Mouse (Mus musculus) kidney, postnatal 0 days (tissue): Measurements from ENCODE around the gene Gm10382. TPM values are rescaled to one million over a fixed set of nuclear protein-coding genes. Genes with fewer than 3 reads are reported as not detected.
"Not testable (repeated sequence)": the region's sequence is repeated elsewhere in the genome, so short reads cannot be mapped to it uniquely, and the experiment has no call there.

Experiments
- ATAC-seq: fragments of 200-750 bp; cut with Nextera tagmentation; replicated peaks from 2 replicates; pipeline ENCODE4 v1.8.0; 2017; ENCODE audit warnings: low read depth, moderate number of reproducible peaks, moderate TSS enrichment, moderate library complexity; ENCODE audit not compliant: low FRiP score
- DNase-seq: peaks from one replicate; pipeline ENCODE4 v3.0.0-alpha.2; 2016; ENCODE audit warnings: low spot score
- H3K27ac ChIP-seq: fragments of 300-500 bp; sonication (generic); 2 replicates; pipeline ENCODE4 v1.5.1; 2014; ENCODE audit warnings: mild to moderate bottlenecking
- H3K27me3 ChIP-seq: fragments of 300-500 bp; sonication (generic); 2 replicates; pipeline ENCODE4 v1.6.1; 2014; ENCODE audit warnings: low read length, mixed read lengths; ENCODE audit not compliant: insufficient read depth
- H3K36me3 ChIP-seq: fragments of 300-500 bp; sonication (generic); 2 replicates; pipeline ENCODE4 v1.6.1; 2014; ENCODE audit warnings: low read length, mixed read lengths; ENCODE audit not compliant: insufficient read depth
- H3K4me1 ChIP-seq: fragments of 300-500 bp; sonication (generic); replicated peaks from 2 replicates; pipeline ENCODE4 v1.6.1; 2014; ENCODE audit warnings: antibody characterized with exemption, low read length, mixed read lengths; ENCODE audit not compliant: insufficient read depth
- H3K4me2 ChIP-seq: fragments of 300-500 bp; sonication (generic); 2 replicates; pipeline ENCODE4 v1.6.1; 2014; ENCODE audit warnings: mild to moderate bottlenecking, low read length, moderate library complexity, mixed read lengths
- H3K4me3 ChIP-seq: fragments of 300-500 bp; sonication (generic); replicated peaks from 2 replicates; pipeline ENCODE4 v1.5.1; 2014; ENCODE audit warnings: low read depth, low read length
- H3K9ac ChIP-seq: fragments of 300-500 bp; sonication (generic); 2 replicates; pipeline ENCODE4 v1.6.1; 2014; ENCODE audit warnings: low read depth, low read length
- H3K9me3 ChIP-seq: fragments of 300-500 bp; sonication (generic); replicated peaks from 2 replicates; pipeline ENCODE4 v1.6.1; 2016; ENCODE audit warnings: low read length, inconsistent platforms, mixed read lengths
- CTCF ChIP-seq: IDR thresholded peaks from 2 replicates; pipeline ENCODE4 v1.5.1; 2016; ENCODE audit warnings: antibody characterized with exemption, low read depth, mild to moderate bottlenecking, moderate library complexity
- WGBS: fragments of 180-500 bp; shearing (Covaris S2); extraction: QIAGEN DNeasy Blood & Tissue Kit; methylation state at CpG from one replicate; pipeline ENCODE4 v1.1.7; 2014; 5-methylcytosine and 5-hydroxymethylcytosine counted together
- polyA plus RNA-seq: library from polyadenylated mRNA; unstranded; fragments of >200 nt; fragmentation: Nextera tagmentation; extraction: Ambion mirVana; gene quantifications from 2 replicates; pipeline ENCODE4 v1.2.1, GENCODE M21; 2015

Gene Gm10382
- polyA plus RNA-seq, 1 experiment from 2014 or later = 0.74 TPM

- no peak for DNase-seq
- 73% methylated on average over 8 of the region's 8 CpGs for WGBS
- H3K4me1 ChIP-seq = peaks cover under 1% of the 10 kb centered on the region; the same call in 1 of the 2 replicates
These were observed 3.7 kb upstream of the Gm10382 start for GRCm38 (mm10) chr5:125385215-125385940.

GRCm38 (mm10) chr5:125387295-125387694 lies 1.8 kb upstream of the Gm10382 start:
- not testable (repeated sequence) for H3K27ac ChIP-seq, H3K27me3 ChIP-seq, DNase-seq, ATAC-seq, H3K4me1 ChIP-seq, H3K9ac ChIP-seq, H3K4me3 ChIP-seq, H3K9me3 ChIP-seq, H3K4me2 ChIP-seq, H3K36me3 ChIP-seq
- 83% methylated on average over 4 of the region's 6 CpGs for WGBS

More at GRCm38 (mm10) chr5:125385215-125385940, 3.7 kb upstream of the Gm10382 start:
- TF ChIP-seq CTCF = peak; percentile 11; the same call in 1 of the 2 replicates
- Histone ChIP-seq H3K36me3 (peaks cover 7% of the 10 kb centered on the region), H3K4me3 (no peak overlapping the region; the same call in 1 of the 2 replicates), H3K27me3 (no peaks in the 10 kb centered on the region), H3K9me3 (no peaks in the 10 kb centered on the region), H3K9ac (no peak overlapping the region), H3K4me2 (peak overlapping the region; percentile 23), H3K27ac (no peak overlapping the region)
- ATAC-seq = no peak

- ATAC-seq (no peak), DNase-seq (no peak)
- H3K27me3 ChIP-seq = no peaks in the 10 kb centered on the region
- peak overlapping the region; percentile 100 for H3K4me3 ChIP-seq
- no peak for TF ChIP-seq CTCF
- peak overlapping the region; percentile 98 for H3K27ac ChIP-seq
- peak overlapping the region; percentile 100 for H3K9ac ChIP-seq
- 15% methylated on average over 13 of the region's 13 CpGs for WGBS
- H3K4me2 ChIP-seq = peak overlapping the region; percentile 94
- H3K4me1 ChIP-seq = peaks cover 10% of the 10 kb centered on the region
- H3K9me3 ChIP-seq = no peaks in the 10 kb centered on the region
- H3K36me3 ChIP-seq = peaks cover 7% of the 10 kb centered on the region
These were observed 597 bp upstream of the Gm10382 start for GRCm38 (mm10) chr5:125388358-125389092.

DNA sequence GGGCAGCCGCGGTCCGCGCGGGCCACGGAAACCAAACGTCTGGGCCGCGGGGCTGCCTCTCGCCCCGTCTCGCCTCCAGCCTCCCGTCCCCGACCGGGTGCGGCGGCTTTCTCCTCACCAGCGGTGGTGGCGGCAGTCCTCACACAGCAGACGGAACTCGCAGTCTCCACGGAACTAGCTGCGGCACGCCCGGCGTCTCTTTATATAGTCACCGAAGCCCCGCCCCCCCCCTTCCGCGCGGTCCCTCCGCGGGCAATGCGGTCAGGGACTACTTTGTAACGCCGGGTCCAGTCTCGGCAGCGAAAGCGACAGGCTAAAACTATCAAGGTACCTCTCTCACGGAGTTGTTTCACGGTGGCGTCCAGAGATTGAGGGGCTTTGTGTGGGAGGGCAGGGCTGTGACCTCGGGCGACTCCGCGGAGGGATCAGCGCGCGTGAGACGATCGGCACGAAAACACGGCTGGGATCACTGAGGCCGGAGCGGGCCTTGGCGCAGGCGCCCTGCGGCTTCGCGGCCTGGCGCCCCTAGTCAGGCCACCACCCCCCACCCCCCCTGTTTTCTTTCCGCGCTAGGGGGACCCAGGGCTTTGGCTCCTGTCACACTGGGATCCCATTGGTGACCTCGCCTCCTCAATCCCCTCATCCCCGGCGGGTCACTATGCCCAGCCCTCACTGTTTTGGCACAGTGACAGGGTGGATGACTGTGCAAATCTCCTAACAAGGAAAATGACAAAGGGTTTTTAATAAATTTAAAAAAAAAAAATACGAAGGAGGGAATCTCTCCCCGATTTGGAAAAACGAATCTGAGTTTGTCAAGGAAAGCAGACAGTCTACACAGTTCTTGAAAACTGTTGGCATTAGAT lies 688 bp downstream of the Gm10382 start, which contains the start of gene Ubc:
Gene Ubc (minus strand): TSS at position 624 of the 863 bp plus-strand sequence.
- under 1% methylated on average over 68 of the region's 69 CpGs for WGBS
- H3K4me3 ChIP-seq = peak within 1 kb of the TSS; percentile 100
- peaks cover 7% of the 10 kb centered on the region for H3K36me3 ChIP-seq
- H3K4me1 ChIP-seq = peaks cover 22% of the 10 kb centered on the region
- H3K9ac ChIP-seq = peak within 1 kb of the TSS; percentile 100
- H3K4me2 ChIP-seq = peak within 1 kb of the TSS; percentile 94
- ATAC-seq (peak; percentile 35), DNase-seq (peak; percentile 91)
- H3K27ac ChIP-seq = peak within 1 kb of the TSS; percentile 98
- TF ChIP-seq CTCF = no peak
- H3K9me3 ChIP-seq = no peaks in the 10 kb centered on the region
- no peaks in the 10 kb centered on the region for H3K27me3 ChIP-seq

DNA sequence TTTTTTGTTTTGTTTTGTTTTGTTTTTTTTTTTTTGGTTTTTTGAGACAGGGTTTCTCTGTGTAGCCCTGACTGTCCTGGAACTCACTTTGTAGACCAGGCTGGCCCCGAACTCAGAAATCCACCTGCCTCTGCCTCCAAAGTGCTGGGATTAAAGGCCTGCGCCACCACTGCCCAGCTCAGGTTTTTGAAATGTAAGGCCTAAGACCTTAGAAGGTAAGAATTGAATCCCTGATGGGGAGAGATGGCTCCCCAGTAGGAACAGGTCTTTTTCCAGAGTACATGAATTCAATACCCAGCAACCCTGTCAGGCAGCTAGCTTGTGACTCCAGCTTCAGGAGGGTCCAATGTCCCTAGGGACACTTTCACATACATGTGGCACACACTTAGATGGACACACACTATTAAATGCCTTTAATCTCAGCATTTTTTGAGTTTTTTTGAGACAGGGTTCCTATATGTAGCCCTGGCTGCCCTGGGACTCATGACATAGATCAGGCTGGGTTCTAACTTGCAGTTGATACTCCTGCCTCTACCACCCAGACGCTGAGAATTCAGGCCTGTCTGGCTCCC lies 1.9 kb downstream of the Gm10382 start:
- no peaks in the 10 kb centered on the region for H3K9me3 ChIP-seq
- TF ChIP-seq CTCF = no peak
- DNase-seq (no peak), ATAC-seq (no peak)
- no peaks in the 10 kb centered on the region for H3K27me3 ChIP-seq
- 90% methylated on average over 3 of the region's 3 CpGs for WGBS
- peak overlapping the region; percentile 98 for H3K27ac ChIP-seq
- no peak overlapping the region for H3K4me3 ChIP-seq
- H3K4me1 ChIP-seq = peaks cover 26% of the 10 kb centered on the region
- no peak overlapping the region for H3K4me2 ChIP-seq
- H3K36me3 ChIP-seq = no peaks in the 10 kb centered on the region
- no peak overlapping the region for H3K9ac ChIP-seq
